Mouse (Mus musculus) bone marrow macrophage, adult 2 months (primary cell): Measurements from ENCODE around the gene Usp32.

Experiments used
- CTCF ChIP-seq: IDR thresholded peaks from 2 replicates; pipeline ENCODE4 v1.5.1; 2012; ENCODE audit warnings: low read depth, mild to moderate bottlenecking, low read length, moderate library complexity
- POLR2A ChIP-seq: IDR thresholded peaks from 2 replicates; pipeline ENCODE4 v1.6.1; 2012; ENCODE audit warnings: mild to moderate bottlenecking, low read depth, low read length, borderline replicate concordance

DNA sequence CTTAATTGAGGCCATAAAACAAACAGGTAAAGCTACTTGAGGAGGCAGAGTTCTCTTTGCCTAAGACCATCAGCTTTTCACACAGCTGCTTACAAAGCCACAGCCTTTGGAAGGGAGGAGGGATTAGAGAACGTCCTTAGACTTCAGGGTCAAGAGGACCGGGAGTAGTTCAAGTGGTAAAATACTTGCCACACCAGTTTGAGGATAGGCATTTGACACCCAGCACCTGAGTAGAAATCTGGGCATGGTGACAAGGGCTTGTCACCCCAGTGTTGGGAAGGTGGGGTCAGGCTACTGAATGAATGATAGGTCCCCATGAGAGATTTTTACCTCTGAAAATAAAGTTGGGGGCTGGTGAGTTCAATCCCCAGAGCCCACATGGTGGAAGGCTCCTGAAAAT is 187.3 kb downstream of the Usp32 start:
- TF ChIP-seq POLR2A (no peak), CTCF (no peak)
